Mouse (Mus musculus) spleen, postnatal 36 days (tissue): ENCODE measurements around the gene Ndufa12.

Source experiments
- DNase-seq, 2 experiments: peaks; one replicate each; pipeline ENCODE4 v3.0.0; 2022; ENCODE audit warnings: low spot score in 2 of 2, mixed read lengths in 1 of 2

Ndufa12 gene

DNA sequence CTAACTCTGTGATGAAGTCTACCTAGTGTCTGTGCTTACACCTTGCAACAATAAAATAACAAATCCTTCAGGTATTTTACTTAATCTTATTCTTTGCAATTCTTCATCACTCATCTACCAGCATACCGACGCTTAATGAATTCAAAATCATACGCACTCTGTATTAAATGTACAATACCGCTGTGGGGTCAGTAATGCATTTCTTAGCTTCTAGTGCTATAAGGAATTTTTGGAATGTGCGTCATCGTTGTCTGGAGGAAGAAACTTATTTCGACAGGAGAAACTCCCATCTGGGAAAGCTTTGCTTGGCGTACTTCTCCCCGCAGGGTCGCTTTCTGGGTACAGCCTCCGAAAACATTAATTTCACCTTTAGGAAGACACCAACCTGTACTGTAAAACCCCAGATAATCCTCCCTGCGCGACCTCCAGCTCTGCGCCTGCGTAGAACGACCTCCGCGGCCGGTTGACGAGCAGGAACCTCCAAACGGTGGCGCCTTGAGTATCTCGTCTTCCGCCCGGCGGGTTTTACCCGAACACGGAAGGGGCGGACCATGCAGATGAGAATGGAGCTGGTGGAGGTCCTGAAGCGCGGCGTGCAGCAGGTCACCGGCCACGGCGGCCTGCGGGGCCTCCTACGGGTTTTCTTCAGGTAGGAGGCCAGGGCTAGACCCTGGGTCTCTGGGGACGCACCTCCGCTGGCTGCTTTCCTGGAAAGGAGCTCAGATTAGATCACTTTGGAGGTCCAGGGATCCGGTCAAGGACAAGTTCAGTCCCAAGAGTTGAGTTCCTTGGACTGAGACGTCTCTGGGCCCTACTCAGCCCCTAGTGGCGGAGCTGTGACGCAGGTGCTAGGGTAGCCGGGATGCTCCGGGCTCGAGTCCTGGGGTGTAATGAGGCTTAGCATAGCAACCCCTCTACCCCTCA, at the start of gene Ndufa12:
Gene Ndufa12, plus strand, starts transcription at position 239 of the 924 bp plus-strand sequence.
- peak; percentile 93 for DNase-seq

DNA sequence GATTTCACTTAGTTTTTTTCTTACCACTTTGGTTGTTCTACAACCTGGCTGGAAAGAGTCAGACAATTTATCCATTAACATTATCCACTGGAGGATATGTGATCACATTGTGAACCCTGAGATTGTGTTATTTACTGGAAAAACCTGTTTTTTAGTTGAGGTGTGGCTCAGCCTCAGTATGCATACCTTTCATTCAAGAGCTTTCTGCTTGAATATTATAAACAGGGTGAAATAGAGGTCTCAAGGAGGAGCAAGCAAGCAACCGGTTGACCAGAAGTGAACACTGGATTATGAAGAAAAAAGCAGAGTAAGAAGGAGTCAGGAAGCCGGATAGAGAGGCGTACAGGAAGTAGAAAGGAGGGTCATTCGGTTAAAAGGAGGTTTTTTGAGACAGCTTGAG, 47.0 kb upstream of the Ndufa12 start:
- DNase-seq: no peak

DNA sequence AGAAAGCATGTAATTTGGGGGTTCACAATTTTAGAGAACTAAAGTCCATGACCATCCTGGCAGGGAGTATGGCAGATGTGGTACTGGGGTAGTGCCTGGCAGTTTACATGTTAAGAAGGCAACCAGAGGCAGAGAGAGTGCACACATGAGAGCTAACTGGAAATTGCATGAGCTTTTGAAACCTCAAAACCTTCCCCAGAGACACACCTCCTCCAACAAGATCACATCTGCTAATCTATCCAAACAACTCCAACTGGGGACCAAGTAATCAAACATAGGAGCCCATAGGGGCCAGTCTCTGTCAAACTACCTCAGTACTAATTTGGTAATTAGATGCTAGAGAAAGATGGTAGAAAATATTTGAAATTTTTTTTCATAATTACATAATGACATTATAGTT, 44.7 kb upstream of the Ndufa12 start:
- DNase-seq: no peak

DNA sequence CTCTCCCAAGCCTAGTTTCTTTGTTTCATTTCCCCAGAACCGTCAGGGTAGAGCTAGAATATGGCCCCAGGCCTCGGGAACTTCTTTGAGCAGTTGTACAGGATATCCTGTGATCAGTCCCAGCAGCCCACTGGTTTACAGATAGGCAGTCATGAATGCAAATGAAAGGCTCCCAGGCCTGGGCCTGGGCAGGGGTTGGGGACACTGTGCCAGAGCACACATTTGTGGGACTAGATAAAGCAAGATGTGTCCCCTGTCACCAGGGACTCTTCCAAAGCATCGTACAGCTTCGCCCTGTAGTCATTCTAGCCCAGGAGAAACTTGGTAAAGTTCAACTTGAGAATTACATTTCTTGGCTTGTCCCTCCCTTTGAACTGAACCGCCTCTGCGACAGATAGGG, 39.6 kb upstream of the Ndufa12 start:
- no peak for DNase-seq

DNA sequence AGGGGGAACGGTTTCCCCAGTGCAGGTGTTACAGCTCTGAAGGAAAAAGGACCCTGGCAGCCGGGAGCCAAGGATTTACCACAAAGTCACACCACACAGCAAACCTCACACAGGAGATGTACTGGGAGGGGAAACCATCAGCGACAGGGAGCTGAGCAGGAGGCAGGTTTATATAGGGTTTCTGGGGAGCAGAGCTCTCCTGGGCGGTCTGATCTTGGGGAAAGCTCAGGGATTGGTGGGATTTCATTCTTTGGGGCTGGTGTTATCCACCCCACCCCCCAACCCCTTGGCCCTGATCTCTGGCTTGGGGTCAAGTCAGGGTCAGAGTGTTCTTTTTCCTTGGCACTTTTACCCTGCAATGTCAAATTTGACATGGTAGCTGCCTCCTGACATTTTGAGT, 39.1 kb upstream of the Ndufa12 start:
- no peak for DNase-seq

DNA sequence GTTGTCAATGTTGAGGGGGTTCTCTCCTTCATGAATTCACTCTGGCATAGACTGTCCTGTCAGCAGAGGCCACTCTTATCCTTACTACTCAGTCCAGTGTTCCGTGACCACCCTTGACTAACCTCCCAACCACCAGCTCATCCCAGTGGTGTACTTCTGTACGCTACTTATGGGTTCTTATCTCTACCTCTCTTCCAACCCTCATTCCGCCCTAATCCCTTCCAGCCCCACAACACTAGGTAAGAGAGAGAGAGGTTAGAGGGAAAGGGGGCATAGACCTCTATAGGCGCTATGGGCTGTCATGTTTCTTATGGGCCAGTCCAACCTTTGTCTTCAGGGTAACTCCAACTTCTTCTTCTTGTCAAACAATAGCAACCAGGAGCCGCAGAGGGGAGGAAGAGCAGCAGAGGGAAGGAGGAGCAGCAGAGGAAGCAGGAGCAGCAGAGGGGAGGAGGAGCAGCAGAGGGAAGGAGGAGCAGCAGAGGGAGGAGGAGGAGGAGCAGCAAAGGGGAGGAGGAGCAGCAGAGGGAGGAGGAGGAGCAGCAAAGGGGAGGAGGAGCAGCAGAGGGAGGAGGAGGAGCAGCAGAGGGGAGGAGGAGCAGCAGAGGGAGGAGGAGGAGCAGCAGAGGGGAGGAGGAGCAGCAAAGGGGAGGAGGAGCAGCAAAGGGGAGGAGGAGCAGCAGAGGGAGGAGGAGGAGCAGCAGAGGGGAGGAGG, 37.3 kb upstream of the Ndufa12 start:
- no peak for DNase-seq

DNA sequence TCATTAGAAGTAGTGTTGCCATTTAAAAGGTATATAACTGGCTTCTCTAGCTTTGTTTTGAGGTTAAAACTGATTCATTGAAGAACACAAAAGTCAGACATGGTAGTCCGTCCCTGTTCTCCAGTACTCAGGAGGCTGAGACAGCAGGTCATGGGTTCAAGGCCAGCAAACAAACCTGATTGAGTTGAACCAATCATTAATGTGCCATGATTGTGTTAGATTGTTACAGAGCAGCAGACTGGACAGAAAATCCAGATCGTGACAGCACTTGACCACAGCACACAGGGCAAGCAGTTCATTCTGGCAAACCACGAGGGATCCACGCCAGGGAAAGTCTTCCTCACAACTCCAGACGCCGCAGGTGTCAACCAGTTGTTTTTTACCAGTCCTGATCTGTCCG, 36.5 kb upstream of the Ndufa12 start:
- DNase-seq: no peak

DNA sequence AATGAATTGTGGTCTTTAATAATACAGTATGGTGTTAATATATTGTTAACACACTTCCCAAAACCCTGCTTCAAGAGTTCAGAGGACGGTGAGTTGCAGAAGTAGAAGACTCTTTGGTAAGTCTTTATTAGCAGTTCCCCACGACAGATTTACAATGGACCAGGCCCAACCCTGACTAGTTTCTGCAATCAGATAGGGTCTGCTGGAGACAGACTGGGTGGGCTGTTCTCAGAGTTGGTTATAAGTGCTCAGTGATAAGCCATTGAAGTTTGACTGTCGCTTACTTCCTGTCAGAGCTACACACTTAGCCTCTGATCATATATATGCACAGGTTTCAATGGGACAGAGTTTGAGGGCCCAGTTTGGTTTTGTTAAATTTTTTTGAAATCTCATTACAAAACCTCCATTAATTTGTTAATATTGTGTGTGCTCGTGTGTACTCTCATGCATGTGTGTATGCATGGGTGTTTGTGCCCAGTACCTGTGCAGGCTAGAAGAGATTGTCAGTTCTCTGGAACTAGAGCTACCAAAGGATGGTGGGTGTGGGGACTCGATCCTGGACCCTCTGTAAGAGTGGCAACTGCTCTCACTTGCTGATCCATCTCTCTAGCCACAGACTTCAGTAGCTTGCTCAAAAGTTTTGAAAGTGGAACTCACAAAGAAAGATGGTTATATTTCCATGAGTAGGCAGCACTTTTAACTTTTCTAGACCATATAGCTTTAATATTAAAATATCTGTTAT, 34.2 kb upstream of the Ndufa12 start:
- DNase-seq: no peak

DNA sequence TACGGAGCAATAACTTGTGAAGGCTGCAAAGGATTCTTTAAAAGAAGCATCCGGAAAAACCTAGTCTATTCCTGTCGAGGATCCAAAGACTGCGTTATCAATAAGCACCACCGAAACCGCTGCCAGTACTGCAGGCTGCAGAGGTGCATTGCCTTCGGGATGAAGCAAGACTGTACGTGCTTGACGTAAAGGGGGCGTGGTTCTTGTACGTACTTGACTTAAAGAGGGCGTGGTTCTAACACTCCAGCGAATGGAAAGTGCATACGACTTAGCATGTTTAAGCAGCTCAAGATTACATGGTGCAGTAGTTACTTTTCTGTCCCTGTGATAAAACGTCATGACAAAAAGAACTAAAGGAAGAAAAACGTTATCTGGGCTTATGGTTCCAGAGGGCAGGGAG, 33.1 kb upstream of the Ndufa12 start:
- no peak for DNase-seq

DNA sequence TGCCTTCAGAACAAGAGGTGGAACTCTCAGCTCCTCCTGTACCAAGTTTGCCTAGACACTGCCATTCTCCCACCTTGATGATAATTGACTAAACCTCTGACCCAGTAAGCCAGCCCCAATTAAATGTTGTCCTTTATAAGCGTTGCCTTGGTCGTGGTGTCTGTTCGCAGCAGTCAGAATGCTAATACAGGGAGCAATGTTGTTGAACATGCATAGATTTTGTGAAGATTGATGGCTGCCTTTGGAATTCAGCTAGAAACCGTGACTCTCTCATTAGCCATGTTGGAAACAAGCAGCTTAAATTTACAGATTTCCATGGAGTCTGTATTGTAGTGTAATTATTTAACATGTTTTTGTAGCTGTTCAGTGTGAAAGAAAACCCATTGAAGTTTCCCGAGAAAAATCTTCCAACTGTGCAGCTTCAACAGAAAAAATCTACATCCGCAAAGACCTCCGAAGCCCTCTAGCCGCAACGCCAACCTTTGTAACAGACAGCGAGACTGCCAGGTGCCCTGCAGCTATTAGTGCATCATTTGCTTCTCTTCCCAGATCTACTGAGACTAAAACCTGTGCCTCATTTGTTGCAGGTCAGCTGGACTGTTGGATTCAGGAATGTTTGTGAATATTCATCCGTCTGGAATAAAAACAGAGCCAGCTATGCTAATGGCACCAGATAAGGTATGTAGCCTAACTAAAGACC, 31.3 kb upstream of the Ndufa12 start:
- no peak for DNase-seq

DNA sequence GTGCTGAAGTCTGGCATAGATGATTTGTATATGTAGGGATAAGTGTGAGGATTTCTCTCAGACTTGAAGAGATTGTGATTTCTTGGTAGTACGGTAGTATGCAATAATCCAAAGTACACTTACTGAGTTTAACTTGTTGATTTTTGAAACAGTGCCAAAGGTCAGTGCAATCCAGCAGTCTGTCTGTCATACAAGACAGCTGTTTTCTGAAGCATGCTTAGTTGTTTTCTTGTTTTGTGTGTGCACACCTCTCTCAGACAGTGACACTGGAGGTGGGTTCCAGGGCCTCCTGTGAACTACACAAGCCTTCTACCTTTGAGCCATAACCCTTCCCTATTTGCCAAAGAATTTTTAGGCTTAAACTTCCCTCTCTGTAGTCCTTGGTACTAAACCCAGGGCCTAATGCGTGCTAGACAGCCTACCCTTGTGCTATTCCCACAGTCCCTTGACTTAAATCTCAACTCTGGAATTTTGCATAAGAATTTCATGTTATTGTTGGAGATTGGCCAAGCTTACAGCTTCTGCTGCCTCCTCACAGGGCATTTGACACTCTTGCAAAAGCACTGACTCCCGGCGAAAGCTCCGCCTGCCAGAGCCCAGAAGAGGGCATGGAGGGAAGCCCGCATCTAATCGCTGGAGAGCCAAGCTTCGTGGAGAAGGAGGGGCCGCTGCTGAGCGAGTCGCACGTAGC, 26.9 kb upstream of the Ndufa12 start:
- no peak for DNase-seq

DNA sequence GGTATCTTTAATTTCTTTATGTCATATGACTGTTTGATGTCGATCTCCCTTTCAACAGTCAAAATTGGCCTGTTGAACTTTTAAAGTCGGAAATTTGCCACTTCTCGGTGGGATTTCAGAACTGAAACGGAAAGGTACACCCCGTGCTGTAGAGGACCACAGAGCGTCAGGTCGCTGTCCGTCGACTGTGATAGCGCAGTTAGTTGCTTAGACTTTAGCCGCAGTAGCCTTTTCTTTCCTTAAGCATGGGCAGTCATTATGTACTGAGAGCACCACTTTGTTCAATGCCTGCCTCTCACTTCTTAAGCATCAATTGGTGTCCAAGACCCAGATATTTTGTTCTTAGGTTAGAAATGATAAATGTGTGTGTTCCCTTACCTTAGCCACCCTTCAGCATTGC, 26.4 kb upstream of the Ndufa12 start:
- no peak for DNase-seq

DNA sequence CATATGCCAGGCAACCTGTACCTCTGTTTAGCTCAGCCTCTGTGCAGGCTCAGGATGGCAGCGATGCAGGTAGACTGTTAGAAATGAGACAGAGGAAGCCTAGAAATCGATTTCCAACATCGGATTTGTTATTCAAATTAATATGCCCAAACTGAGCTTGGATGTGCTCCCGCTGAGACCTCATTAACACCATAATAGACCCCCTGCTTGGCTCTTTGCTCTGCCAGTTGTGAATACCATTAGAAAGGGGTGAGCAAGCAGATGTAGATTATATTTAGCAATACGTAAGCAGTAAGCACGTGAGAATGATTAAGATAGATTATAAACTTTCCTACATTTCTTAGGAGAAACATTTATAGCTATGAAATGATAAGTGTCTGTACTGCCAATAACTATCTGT, 25.8 kb upstream of the Ndufa12 start:
- no peak for DNase-seq

DNA sequence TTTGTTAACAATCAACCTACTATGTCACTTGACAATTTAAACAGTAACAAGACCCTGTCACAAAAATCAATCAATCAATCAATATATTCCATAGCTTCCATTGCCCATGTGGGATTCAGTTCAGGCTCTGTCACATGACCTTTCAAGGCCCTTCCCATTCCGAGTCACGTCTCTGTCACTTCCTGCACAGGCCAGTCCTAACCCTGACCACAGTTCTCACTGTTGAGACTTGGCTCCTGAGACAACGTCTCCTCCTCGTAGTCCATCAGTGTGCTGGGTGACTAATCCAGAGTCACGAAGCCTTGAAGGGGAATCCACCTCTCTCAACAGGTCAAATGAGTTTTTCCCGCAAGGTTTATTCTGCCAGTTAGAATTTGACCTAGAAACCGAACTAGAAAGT, 23.9 kb upstream of the Ndufa12 start:
- no peak for DNase-seq

DNA sequence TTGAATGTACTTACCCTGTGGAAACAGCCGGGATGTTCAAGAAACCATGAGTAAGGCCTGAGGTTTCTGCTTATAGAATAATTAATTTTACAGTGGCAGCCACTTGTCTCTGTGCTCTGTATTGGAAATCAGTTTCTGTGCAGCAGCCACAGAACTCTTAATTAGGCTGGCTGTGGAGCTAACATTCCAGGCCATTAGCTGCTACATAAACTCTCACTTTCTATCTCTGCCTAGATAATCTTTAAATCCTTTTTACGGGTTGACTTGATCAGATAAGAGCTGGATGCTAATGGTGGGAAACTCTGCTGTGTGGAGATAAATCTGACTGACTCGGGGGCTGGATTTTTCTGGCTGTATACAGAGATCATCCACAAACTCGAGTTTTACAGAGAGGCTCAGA, 15.3 kb upstream of the Ndufa12 start:
- DNase-seq: no peak

DNA sequence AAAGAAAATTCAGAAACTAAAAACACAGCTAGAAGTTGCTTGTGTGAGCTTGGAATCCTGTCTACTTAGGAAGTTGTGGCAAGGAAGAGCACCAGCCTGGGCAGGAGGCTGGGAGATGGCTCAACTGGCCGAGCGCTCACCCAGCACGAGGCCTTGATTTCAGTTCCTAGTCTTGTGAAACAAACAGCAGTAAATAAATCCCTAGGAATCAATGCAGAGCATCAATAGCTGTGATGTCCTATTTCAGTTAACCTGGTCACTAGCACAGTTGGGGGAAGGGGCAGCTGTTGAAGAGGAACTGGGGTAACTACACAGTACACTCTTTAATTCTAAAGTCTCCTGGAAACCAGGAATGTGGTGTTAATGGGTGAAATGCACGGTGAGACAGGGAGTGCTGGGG, 6.5 kb downstream of the Ndufa12 start:
- DNase-seq: no peak

DNA sequence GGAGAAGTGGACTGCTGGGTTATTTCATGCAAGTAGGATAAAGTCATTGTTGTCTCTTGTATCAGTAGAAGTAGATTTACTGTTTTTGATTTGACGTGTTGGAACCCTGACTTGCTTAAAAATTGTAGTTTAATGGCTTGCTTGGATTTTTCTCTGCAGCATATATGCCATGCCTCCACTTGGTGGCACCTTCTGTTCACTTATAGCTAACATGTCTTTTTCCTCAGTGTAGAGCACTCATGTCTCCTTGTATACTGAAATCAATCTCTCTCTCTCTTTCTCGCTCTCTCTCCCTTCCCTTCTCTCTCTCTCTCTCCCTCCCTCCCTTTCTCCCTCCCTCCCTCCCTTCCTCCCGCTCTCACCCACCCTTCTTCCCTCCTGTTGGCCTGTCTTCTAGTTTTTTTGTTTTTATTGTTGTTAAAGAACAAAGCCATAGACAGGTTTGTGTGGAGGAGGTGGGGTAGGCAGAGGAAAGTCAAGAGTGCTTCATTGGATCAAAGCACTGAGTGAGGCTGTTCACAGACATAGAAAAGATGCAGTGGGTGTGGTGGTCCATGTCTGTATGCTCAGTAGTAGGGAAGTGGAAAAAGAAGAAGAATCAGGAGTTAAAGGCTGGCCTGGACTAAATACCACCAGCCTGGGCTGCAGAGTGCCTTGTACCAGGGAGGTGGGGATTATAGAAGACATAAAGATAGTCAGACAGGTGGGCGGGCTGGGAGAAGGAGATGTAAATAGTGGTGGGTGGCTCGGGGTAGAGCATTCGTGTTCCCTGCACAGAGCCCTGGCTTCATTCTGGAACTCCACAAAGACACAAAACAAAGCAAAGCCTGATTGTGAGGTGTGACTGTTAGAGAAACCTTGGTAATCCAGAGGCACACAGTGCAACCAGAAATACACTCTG, 12.4 kb downstream of the Ndufa12 start:
- no peak for DNase-seq

DNA sequence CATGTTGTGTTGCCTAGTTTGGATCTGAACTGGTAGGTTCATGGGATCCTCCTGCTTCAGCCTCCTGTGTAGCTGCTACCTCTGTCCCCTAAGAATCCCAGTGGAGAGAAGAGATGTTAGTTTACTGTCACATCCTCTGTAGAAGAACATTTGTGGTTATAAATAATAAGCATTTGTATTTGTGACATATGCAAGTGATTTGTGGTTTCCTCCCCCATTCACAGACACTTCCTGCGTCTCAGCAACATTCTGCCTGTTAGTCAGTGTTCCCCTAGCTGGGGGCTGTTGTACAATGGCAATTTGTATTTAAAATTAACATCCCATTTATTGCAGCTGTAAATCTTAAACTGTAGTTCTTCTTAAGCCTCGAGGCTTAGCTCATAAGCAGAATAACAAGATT, 13.2 kb downstream of the Ndufa12 start:
- DNase-seq: no peak

DNA sequence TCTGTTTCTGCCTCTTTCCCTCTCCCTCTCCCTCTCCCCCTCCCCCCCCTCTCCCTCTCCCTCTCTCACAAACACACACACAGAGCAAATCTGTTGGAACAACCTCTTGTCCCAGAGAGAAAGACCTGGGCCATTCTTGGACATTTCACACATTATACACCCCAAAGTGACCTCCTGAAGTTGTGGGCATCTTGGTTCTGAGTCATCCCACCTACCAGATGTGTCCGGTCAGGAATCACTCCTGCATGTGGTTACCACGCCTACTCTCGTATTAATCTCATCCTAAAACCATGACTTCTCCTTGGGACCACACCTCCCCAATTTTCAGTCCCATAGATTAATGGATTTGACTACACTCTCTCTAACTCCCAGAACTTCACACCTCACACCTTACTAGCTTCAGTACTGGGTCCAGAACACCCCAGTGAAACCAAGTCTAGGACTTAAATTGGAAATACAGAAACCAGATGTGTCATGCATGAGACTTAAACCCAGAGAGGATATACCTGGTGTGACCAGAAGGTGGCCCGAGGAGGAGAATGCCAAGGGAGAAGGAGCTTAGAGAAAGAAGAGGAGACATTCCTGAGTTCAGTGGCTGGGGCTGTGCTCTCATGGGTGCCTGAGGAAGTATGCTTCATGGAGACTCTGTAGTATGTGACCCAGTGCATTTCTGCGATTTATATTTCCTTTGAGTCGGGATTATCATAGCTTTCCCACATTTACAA, 26.7 kb downstream of the Ndufa12 start:
- DNase-seq: no peak
